Mouse (Mus musculus) small intestine, adult 2 months (tissue): ENCODE measurements around the gene Hist1h1d.

Experiments
- CTCF ChIP-seq: fragments of 200-500 bp; IDR thresholded peaks from 2 replicates; pipeline ENCODE4 v1.5.1; 2012; ENCODE audit warnings: low read depth, mild to moderate bottlenecking, control low read depth, inconsistent platforms, low read length, moderate library complexity, mixed read lengths; ENCODE audit not compliant: insufficient replicate concordance, insufficient read length; ENCODE audit errors: extremely low read depth
- POLR2A ChIP-seq: fragments of 200-500 bp; IDR thresholded peaks from 2 replicates; pipeline ENCODE4 v1.6.1; 2012; ENCODE audit warnings: low read depth, mild to moderate bottlenecking, control low read depth, inconsistent platforms, low read length, moderate library complexity

DNA sequence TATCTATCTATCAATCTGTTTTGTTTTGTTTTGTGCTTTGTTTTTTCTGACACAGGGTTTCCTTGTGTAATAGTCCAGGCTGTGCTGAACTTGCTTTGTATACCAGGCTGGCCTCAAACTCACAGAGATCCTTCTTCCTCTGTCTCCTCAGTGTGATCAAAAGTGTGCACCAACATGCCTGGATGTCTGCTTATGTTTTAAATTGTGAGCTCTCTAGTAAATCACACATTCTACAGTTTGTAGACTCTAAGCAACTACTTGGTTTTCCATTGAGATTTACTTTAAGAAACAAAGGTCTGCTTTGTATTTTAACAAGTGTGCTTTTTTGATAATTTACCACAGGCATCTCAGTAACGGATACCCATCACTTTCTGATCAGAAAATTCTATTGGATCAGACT, 24.8 kb downstream of the Hist1h1d start:
- TF ChIP-seq POLR2A (no peak), CTCF (no peak)
